Mouse (Mus musculus) midbrain, embryonic 14.5 days (tissue): Measurements from ENCODE around the gene Ap1g2. TPM values are rescaled to one million over a fixed set of nuclear protein-coding genes. Genes with fewer than 3 reads are reported as not detected.
A peak's percentile ranks its signal among the peaks of the same experiment; 100 is the strongest.

Source experiments
- ATAC-seq: fragments of 200-750 bp; cut with Nextera tagmentation; 2 replicates; pipeline ENCODE4 v1.8.0; 2017; ENCODE audit warnings: moderate number of reproducible peaks, moderate library complexity; ENCODE audit not compliant: low FRiP score, low TSS enrichment
- DNase-seq: peaks from one replicate; pipeline ENCODE4 v3.0.0-alpha.2; 2015
- H3K27ac ChIP-seq: fragments of 300-500 bp; sonication (generic); replicated peaks from 2 replicates; pipeline ENCODE4 v1.5.1; 2014; ENCODE audit warnings: mild to moderate bottlenecking, low read depth, low read length, moderate library complexity
- H3K27me3 ChIP-seq: fragments of 300-500 bp; sonication (generic); 2 replicates; pipeline ENCODE4 v1.6.1; 2014; ENCODE audit warnings: low read length, control low read depth, mixed read lengths; ENCODE audit not compliant: control insufficient read depth, insufficient read depth
- H3K36me3 ChIP-seq: fragments of 300-500 bp; sonication (generic); 2 replicates; pipeline ENCODE4 v1.6.1; 2014; ENCODE audit warnings: low read length, control low read depth; ENCODE audit not compliant: control insufficient read depth, insufficient read depth
- H3K4me1 ChIP-seq: fragments of 300-500 bp; sonication (generic); 2 replicates; pipeline ENCODE4 v1.6.1; 2014; ENCODE audit warnings: mild to moderate bottlenecking, antibody characterized with exemption, low read length, control low read depth; ENCODE audit not compliant: control insufficient read depth, insufficient read depth
- H3K4me2 ChIP-seq: fragments of 300-500 bp; sonication (generic); 2 replicates; pipeline ENCODE4 v1.6.1; 2014; ENCODE audit warnings: mild to moderate bottlenecking, low read length, moderate library complexity
- H3K4me3 ChIP-seq: fragments of 300-500 bp; sonication (generic); replicated peaks from 2 replicates; pipeline ENCODE4 v1.5.1; 2014; ENCODE audit warnings: low read depth, low read length
- H3K9ac ChIP-seq: fragments of 300-500 bp; sonication (generic); replicated peaks from 2 replicates; pipeline ENCODE4 v1.6.1; 2014; ENCODE audit warnings: mild to moderate bottlenecking, low read length, moderate library complexity
- H3K9me3 ChIP-seq: fragments of 300-500 bp; sonication (generic); 2 replicates; pipeline ENCODE4 v1.6.1; 2016; ENCODE audit warnings: low read length, control low read depth, mixed read lengths; ENCODE audit not compliant: control insufficient read depth
- WGBS: fragments of 180-500 bp; shearing (Covaris S2); extraction: QIAGEN DNeasy Blood & Tissue Kit; methylation state at CpG from one replicate; pipeline ENCODE4 v1.1.7; 2014; 5-methylcytosine and 5-hydroxymethylcytosine counted together
- polyA plus RNA-seq: library from polyadenylated mRNA; unstranded; fragments of >200 nt; fragmentation: Nextera tagmentation; extraction: Ambion mirVana; gene quantifications from 2 replicates; pipeline ENCODE4 v1.2.1, GENCODE M21; 2014

The Ap1g2 gene
- polyA plus RNA-seq, 1 experiment from 2014 or later, result 6.8 TPM

DNA sequence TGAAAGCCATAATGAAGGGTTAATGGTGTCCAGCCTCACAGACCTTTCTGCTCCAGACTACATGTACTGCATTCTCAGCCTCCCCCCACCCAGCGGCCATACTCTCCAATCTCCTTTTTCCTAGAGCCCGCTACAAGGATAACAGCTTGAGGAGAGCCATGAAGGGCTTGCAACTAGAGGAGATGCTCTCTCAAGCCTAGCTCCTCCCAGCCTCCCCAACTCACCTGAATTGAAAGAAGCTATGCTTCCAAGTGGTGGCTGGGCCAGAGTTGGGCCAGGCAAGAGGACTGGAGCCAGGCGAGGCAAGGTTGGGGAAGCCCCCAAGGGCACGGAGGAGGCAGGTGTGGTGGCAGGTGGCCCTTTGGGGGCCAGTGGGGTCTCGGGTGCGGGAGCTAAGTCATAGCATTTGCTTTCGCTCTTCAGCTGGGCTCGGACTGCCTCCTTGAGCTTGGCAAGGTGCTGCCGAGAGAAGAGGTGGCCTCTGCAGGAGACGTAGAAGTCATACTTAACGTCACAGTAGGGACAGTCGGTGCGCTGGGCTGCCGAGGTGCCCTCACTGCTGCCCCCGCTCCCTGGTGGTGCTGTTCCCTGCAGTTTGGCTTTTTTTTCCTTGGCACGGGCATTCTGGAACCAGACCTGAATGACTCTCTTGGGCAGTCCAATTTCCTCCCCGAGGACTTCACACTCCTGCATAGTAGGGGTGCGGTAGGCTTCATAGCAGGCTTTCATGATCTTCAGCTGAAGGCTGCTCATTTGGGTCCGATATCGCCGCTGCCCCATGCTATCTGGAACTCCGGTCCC is 42.6 kb downstream of the Ap1g2 start:
- no peak for ATAC-seq
- 91% methylated on average over 22 of the region's 22 CpGs for WGBS
- Histone ChIP-seq H3K36me3 (peaks cover 67% of the 10 kb centered on the region), H3K4me1 (peaks cover 18% of the 10 kb centered on the region; the same call in 1 of the 2 replicates), H3K27ac (no peak overlapping the region), H3K9ac (no peak overlapping the region), H3K9me3 (no peaks in the 10 kb centered on the region), H3K4me3 (no peak overlapping the region), H3K4me2 (no peak overlapping the region), H3K27me3 (no peaks in the 10 kb centered on the region)
- no peak for DNase-seq

DNA sequence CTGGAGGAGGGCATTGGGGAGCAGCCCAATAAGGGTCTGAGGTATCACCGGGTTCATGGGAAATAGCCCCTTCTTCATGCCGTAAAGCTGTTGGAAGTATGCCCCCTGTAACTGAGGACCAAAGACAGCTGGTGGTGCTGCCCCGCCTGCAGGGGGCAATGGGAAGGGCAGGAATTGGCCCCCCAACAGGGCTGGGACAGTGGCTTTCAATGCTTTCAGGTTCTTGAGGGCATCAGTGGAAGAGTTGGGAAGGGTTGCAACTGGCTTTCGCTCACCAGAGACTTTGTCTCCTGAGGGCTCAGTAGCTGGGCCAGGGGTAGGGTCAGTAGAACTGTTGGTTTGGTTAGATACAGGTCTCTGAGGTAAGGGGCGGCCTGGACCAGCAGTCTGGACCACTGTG is 43.3 kb downstream of the Ap1g2 start:
- H3K4me2 ChIP-seq, result no peak overlapping the region
- no peak overlapping the region for H3K9ac ChIP-seq
- H3K4me1 ChIP-seq, result peaks cover 20% of the 10 kb centered on the region; the same call in 1 of the 2 replicates

DNA sequence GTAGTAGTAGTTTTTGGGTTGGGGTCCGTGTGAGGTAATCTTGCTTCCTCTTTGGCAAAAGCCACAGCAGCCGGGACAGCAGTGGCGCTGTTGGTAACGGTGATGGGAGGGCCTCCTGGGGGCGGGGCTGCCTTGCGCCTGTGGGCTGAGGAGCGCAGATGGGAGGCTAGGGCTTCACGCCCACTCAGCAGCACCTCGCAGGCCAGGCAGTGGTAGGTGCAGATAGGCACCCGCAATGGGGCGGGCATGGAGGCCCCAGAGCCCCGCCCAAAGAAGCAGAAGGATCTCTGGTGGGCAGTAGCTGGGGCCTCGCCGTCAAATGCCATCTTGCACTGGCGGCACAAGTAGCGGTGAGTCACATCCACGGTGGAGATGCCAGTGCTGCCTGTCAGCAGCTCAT is 43.8 kb downstream of the Ap1g2 start:
- H3K4me1 ChIP-seq, result peaks cover 20% of the 10 kb centered on the region; the same call in 1 of the 2 replicates
- H3K4me2 ChIP-seq, result no peak overlapping the region
- no peak overlapping the region for H3K4me3 ChIP-seq
- DNase-seq (peak; percentile 45), ATAC-seq (peak; percentile 52; the same call in 1 of the 2 replicates)
- H3K9ac ChIP-seq, result no peak overlapping the region
- H3K9me3 ChIP-seq, result no peaks in the 10 kb centered on the region
- peak overlapping the region; percentile 45; the same call in 1 of the 2 replicates for H3K27ac ChIP-seq
- no peaks in the 10 kb centered on the region for H3K27me3 ChIP-seq
- 27% methylated on average over 17 of the region's 17 CpGs for WGBS
- peaks cover 56% of the 10 kb centered on the region for H3K36me3 ChIP-seq

More for the DNA sequence above, 43.3 kb downstream of the Ap1g2 start:
- Histone ChIP-seq H3K9me3 (no peaks in the 10 kb centered on the region), H3K27me3 (no peaks in the 10 kb centered on the region), H3K27ac (peak overlapping the region; percentile 45; the same call in 1 of the 2 replicates), H3K36me3 (peaks cover 61% of the 10 kb centered on the region), H3K4me3 (no peak overlapping the region)
- WGBS, result 88% methylated on average over 5 of the region's 5 CpGs
- ATAC-seq (no peak), DNase-seq (no peak)

DNA sequence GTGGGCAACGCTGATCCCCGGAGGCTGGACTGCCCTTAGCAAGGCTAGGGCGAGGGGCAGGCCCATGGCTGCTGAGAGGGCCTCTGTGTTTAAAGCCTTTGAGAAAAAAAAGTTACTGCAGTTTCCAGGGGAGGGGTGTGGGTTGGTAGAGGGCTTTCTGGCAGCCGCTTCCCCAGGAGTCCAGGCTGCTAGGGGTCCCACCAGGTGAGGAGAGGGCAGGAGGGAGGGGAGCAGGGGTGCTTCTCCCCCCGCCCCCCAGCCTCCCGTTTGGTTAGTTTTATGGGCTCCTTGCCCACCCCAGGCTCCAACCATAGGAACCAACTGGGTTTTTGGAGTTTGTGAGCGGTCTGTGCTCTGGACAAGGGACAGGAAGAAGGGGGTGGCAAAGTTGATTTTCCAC is 44.5 kb downstream of the Ap1g2 start:
- no peak overlapping the region for H3K4me3 ChIP-seq
- peaks cover 20% of the 10 kb centered on the region; the same call in 1 of the 2 replicates for H3K4me1 ChIP-seq
- no peak overlapping the region for H3K9ac ChIP-seq
- ATAC-seq (no peak), DNase-seq (no peak)
- no peak overlapping the region for H3K4me2 ChIP-seq
- H3K27ac ChIP-seq, result no peak overlapping the region
- H3K27me3 ChIP-seq, result no peaks in the 10 kb centered on the region
- 55% methylated on average over 7 of the region's 7 CpGs for WGBS
- H3K9me3 ChIP-seq, result no peaks in the 10 kb centered on the region
- H3K36me3 ChIP-seq, result peaks cover 50% of the 10 kb centered on the region

DNA sequence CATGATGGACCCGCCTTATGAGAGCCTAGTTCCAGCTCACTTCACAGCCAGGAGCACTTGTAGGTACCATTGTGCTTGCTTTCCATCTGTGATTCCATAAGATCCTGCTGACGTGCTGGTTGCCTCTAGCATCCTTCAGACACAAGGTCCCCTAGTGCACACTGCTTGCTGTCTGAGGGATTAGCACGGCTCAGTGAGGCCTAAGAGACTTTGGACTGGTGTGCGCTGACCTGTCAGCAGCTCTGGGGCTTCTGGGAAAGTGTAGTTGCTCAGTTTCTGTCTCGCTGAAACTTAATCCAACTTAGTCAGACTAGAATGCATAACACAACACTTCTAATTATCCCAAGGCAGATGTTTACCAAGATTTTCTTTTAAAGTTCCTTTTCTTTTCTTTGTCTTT is 46.5 kb downstream of the Ap1g2 start:
- no peak overlapping the region; the same call in 1 of the 2 replicates for H3K27ac ChIP-seq
- DNase-seq (peak; percentile 42), ATAC-seq (no peak)
- peaks cover 20% of the 10 kb centered on the region; the same call in 1 of the 2 replicates for H3K4me1 ChIP-seq
- no peaks in the 10 kb centered on the region for H3K9me3 ChIP-seq
- H3K27me3 ChIP-seq, result no peaks in the 10 kb centered on the region
- 26% methylated on average over 5 of the region's 5 CpGs for WGBS
- no peak overlapping the region for H3K4me3 ChIP-seq
- H3K4me2 ChIP-seq, result no peak overlapping the region
- H3K36me3 ChIP-seq, result peaks cover 31% of the 10 kb centered on the region
- no peak overlapping the region for H3K9ac ChIP-seq

DNA sequence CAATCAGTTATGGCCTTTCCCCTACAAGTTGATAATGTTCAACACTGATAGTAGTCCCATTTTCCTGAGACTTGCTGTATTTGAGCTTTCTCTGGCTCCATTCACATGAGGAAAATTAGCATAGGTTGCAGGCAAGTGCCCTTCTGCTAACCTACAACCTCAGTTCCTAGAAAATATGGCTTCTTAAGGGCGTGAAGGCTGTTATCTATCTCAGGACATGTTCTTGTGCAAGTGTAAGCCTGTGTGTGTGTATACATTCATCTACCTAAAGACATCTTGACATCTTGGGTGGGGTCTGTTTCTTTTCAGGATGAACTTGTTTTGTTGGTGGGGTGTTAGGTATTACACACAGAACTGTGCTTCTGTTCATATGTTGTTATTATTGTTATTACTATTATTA is 47.4 kb downstream of the Ap1g2 start:
- Histone ChIP-seq H3K9me3 (no peaks in the 10 kb centered on the region), H3K4me2 (no peak overlapping the region), H3K27ac (no peak overlapping the region), H3K36me3 (peaks cover 21% of the 10 kb centered on the region), H3K9ac (no peak overlapping the region), H3K27me3 (no peaks in the 10 kb centered on the region), H3K4me3 (no peak overlapping the region), H3K4me1 (peaks cover 22% of the 10 kb centered on the region; the same call in 1 of the 2 replicates)
- DNase-seq (no peak), ATAC-seq (no peak)
- 95% methylated on average over 1 of the region's 1 CpGs for WGBS

DNA sequence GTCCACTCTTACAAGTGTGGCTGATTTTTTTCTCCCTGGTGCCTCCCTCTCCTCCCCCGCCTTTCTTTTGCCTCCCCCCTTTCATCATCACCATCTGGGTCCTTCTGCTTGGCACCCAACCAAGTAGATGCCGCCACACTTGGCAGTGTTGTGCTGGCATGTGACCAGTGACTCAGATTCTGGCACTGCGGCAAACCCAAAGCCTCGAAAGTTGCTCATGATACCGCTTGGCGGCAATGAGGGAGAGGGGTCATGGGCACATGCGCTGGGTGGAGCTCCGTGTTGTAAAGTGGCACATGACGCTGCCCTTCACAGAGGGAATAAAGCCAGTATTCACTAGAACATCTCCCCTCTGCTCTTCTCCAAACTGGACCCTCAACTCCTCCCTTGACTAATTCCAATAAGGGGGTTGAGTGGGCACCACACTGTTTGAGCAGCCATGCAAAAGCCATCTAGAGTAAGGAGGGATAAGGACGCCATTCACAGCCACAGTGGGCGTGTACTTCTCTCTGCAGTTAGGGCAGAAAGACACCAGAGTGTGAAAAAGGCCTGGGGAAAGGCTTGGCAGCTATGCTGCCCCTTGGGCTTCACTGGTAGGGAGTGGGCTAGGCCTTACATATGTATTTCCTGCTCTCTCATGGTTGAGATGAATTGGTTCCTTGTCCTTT is 51.1 kb downstream of the Ap1g2 start:
- peaks cover 15% of the 10 kb centered on the region; the same call in 1 of the 2 replicates for H3K4me1 ChIP-seq
- DNase-seq (peak; percentile 80), ATAC-seq (peak; percentile 32; the same call in 1 of the 2 replicates)
- H3K9me3 ChIP-seq, result no peaks in the 10 kb centered on the region
- H3K4me2 ChIP-seq, result peak overlapping the region; percentile 45
- no peaks in the 10 kb centered on the region for H3K36me3 ChIP-seq
- peak overlapping the region; percentile 88 for H3K27ac ChIP-seq
- 71% methylated on average over 11 of the region's 11 CpGs for WGBS
- H3K9ac ChIP-seq, result no peak overlapping the region
- H3K4me3 ChIP-seq, result 0 out of 2 replicates have a peak overlapping the region, but pooled peaks have one; percentile 27
- no peaks in the 10 kb centered on the region for H3K27me3 ChIP-seq

DNA sequence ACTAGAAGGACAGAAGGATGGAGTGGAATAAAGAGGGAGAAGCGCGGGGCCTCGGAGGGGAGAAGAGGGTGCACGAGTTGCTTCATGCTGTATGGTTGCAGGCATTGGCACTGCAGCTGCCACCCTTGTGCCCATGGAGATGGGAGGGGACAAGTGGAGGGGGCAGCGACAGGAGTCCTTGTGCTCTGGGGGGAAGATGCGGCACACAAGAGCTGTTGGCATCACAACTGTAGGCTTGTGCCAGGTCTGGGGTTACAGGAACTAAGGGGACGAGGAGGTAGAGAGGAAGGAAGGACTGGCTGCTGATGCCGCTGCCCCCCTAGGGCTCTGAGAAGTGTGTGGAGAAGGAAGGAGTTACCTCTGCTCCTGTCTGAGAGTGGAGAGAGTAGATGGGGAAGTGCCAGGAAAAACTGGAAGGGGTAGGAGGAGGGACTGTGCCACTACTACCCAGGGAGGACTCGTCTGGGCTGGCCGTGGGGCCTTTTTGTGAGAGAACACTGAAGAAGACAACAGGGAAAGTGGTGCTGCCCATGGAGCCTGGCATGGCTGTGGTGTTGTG is 52.1 kb downstream of the Ap1g2 start:
- H3K9ac ChIP-seq, result peak overlapping the region; percentile 31; the same call in 1 of the 2 replicates
- H3K4me2 ChIP-seq, result peak overlapping the region; percentile 45
- H3K36me3 ChIP-seq, result no peaks in the 10 kb centered on the region
- H3K4me1 ChIP-seq, result peaks cover 10% of the 10 kb centered on the region; the same call in 1 of the 2 replicates
- no peaks in the 10 kb centered on the region for H3K27me3 ChIP-seq
- ATAC-seq, result peak; percentile 38
- H3K9me3 ChIP-seq, result no peaks in the 10 kb centered on the region
- WGBS, result 76% methylated on average over 10 of the region's 10 CpGs
- peak overlapping the region; percentile 27 for H3K4me3 ChIP-seq
- H3K27ac ChIP-seq, result peak overlapping the region; percentile 88
- peak; percentile 55 for DNase-seq
